Mouse (Mus musculus) lung, postnatal 10 days (tissue): Measurements from ENCODE around the gene Prkar2a.

Experiments used
- DNase-seq: peaks from one replicate; pipeline ENCODE4 v3.0.0; 2021

Prkar2a gene

DNA sequence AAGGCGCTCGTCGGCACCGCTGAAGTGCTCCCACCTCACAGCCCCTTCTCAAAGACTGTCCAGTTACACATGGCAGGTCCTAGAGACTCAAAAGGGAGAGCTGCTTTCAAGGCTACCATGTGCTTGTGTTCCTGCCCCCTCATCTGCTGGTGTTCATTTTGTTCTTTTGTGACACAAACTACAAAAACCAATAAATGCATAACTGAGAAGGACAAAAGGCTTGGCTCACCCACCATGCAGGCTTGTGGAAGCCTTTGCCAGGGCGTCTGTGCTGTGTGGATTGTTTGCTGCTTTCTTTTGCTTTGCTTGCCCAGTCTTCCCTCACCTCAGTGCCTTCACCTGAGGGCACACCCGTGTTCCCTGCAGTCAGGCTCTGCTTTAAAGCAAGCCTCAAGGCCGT lies 108.4 kb downstream of the Prkar2a start:
- no peak for DNase-seq

- no peak for DNase-seq
Measured at GRCm38 (mm10) chr9:108798508-108799075, 109.5 kb downstream of the Prkar2a start.

DNA sequence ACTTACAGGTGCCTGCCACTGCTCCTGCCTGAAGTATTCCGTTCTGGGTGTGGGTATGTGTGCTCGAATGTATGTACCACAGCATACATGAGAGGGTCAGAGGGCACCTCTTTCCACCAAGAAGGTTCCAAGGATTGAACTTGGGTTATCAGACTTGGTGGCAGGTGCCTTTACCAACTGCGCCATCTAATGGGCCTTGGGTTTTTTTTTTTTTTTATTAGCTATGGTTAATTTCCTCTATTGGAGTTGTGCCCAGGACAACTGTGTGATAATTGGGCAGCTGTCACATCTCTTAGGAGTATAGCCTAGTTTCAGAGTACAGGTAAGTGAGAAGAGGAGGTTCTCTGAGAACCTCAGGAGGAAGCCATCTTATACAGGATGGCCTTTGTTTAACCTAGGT lies 110.5 kb downstream of the Prkar2a start:
- no peak for DNase-seq
